Mouse (Mus musculus): ENCODE measurements at regions not wholly inside any gene's neighbourhood (a gene's known extent, or its start where the extent isn't known, plus 50 kb on each side); places are given as distances from the start of the nearest gene placed in this dataset.

GRCm38 (mm10) chr13:37517055-37517807 lies 172.2 kb downstream of the Ly86 start:
- TF ChIP-seq HCFC1 (IDR thresholded peaks at IDR 0.05; ENCODE audit: low read depth, low read length) (no peak), CTCF (conservative IDR thresholded peaks at IDR 0.05 in 1 of 2, IDR thresholded peaks at IDR 0.05 in 1 of 2; ENCODE audit: low read depth in 2 of 2, low read length in 2 of 2) (no peak), POLR2A (IDR thresholded peaks at IDR 0.05; ENCODE audit: low read depth, low read length) (no peak), MAX (IDR thresholded peaks at IDR 0.05; ENCODE audit: low read length) (no peak), MYC (IDR thresholded peaks at IDR 0.05; ENCODE audit: low read depth, low read length) (no peak), ZMIZ1 (IDR thresholded peaks at IDR 0.05; ENCODE audit: low read depth, low read length) (no peak), NELFE (IDR thresholded peaks at IDR 0.05; ENCODE audit: low read depth, low read length) (no peak), MAZ (IDR thresholded peaks at IDR 0.05; ENCODE audit: low read depth, low read length) (no peak), EP300 (IDR thresholded peaks at IDR 0.05; ENCODE audit: low read length) (no peak), MAFK (IDR thresholded peaks at IDR 0.05; ENCODE audit: insufficient replicate concordance, low read length) (no peak), TBP (conservative IDR thresholded peaks at IDR 0.05; ENCODE audit: low read depth, low read length) (no peak), SIN3A (IDR thresholded peaks at IDR 0.05; ENCODE audit: low read length) (no peak)
